Mouse (Mus musculus): ENCODE results near the gene Ier2.
A peak's percentile ranks its signal among the peaks of the same experiment; 100 is the strongest.
"Not testable (repeated sequence)": the region's sequence is repeated elsewhere in the genome, so short reads cannot be mapped to it uniquely, and the experiment has no call there.

The Ier2 gene

GRCm38 (mm10) chr8:84697166-84698130, 34.8 kb upstream of the Ier2 start:
- DNase-seq, result no peak

- DNase-seq, result no peak
These were observed 32.5 kb upstream of the Ier2 start for GRCm38 (mm10) chr8:84695140-84695539.

GRCm38 (mm10) chr8:84693332-84693731, 30.7 kb upstream of the Ier2 start:
- no peak for DNase-seq

- DNase-seq, result peak; percentile 85
These were observed 26.7 kb upstream of the Ier2 start for GRCm38 (mm10) chr8:84689091-84689915.

- DNase-seq, result peak; percentile 82
These were observed 25.1 kb upstream of the Ier2 start, which contains the start of gene Nacc1 for GRCm38 (mm10) chr8:84687705-84688100. Nacc1 (minus strand) TSS chr8:84687862.

GRCm38 (mm10) chr8:84687003-84687704, 24.5 kb upstream of the Ier2 start:
- peak; percentile 56 for DNase-seq

GRCm38 (mm10) chr8:84686191-84687002, 23.7 kb upstream of the Ier2 start, which contains the start of gene Trmt1:
Trmt1 (plus strand) TSS chr8:84686307.
- no peak for DNase-seq

- DNase-seq, result no peak
These were observed 21.9 kb upstream of the Ier2 start for GRCm38 (mm10) chr8:84684537-84684936.

GRCm38 (mm10) chr8:84682257-84682656, 19.6 kb upstream of the Ier2 start:
- DNase-seq, result no peak

GRCm38 (mm10) chr8:84681476-84681875, 18.8 kb upstream of the Ier2 start:
- DNase-seq, result no peak

GRCm38 (mm10) chr8:84677305-84677704, 14.7 kb upstream of the Ier2 start:
- no peak for DNase-seq

- DNase-seq, result not testable (repeated sequence)
These were observed 7.8 kb upstream of the Ier2 start for GRCm38 (mm10) chr8:84670295-84671006.

GRCm38 (mm10) chr8:84668731-84669485, 6.3 kb upstream of the Ier2 start:
- no peak for DNase-seq

GRCm38 (mm10) chr8:84668081-84668480, 5.4 kb upstream of the Ier2 start:
- no peak for DNase-seq

- no peak for DNase-seq
These were observed 2.8 kb upstream of the Ier2 start for GRCm38 (mm10) chr8:84665385-84665893.

GRCm38 (mm10) chr8:84664566-84665384, 2.1 kb upstream of the Ier2 start:
- peak; percentile 84 for DNase-seq

GRCm38 (mm10) chr8:84663483-84664327, 1.1 kb upstream of the Ier2 start:
- DNase-seq, result peak; percentile 97

- DNase-seq, result no peak
These were observed 586 bp downstream of the Ier2 start for GRCm38 (mm10) chr8:84661961-84662571.

Data from cerebellum, adult 11 months (tissue).